Mouse (Mus musculus): ENCODE measurements around the gene Lce1c. TPM values are rescaled to one million over a fixed set of nuclear protein-coding genes. Genes with fewer than 3 reads are reported as not detected.

Lce1c gene
- polyA plus RNA-seq, 1 experiment from 2014 or later, result not detected

- Histone ChIP-seq H3K36me3 (no peaks in the 10 kb centered on the region), H3K9ac (no peak overlapping the region), H3K27me3 (replicated peaks) (no peaks in the 10 kb centered on the region), H3K27ac (ENCODE audit: poor library complexity, severe bottlenecking) (no peak overlapping the region), H3K4me2 (no peak overlapping the region), H3K4me3 (no peak overlapping the region), H3K4me1 (replicated peaks) (no peaks in the 10 kb centered on the region), H3K9me3 (replicated peaks) (no peaks in the 10 kb centered on the region)
- ATAC-seq (ENCODE audit: insufficient number of reproducible peaks, low FRiP score), result no peak
These were observed 36.1 kb downstream of the Lce1c start for GRCm38 (mm10) chr3:92715122-92715521.

- no peak within 1 kb of the TSS for H3K27ac ChIP-seq (ENCODE audit: poor library complexity, severe bottlenecking)
- H3K36me3 ChIP-seq, result no peaks in the 10 kb centered on the region
- H3K4me1 ChIP-seq (replicated peaks), result no peaks in the 10 kb centered on the region
- no peak within 1 kb of the TSS for H3K9ac ChIP-seq
- WGBS, result 69% methylated on average over 3 of the region's 3 CpGs
- no peaks in the 10 kb centered on the region for H3K27me3 ChIP-seq (replicated peaks)
- H3K4me3 ChIP-seq, result no peak within 1 kb of the TSS
- H3K4me2 ChIP-seq, result no peak within 1 kb of the TSS
- ATAC-seq (ENCODE audit: insufficient number of reproducible peaks, low FRiP score), result no peak
- H3K9me3 ChIP-seq (replicated peaks), result no peaks in the 10 kb centered on the region
These were observed 41.2 kb downstream of the Lce1c start, which contains the start of gene Lce1f for GRCm38 (mm10) chr3:92720250-92720649. TSS of gene Lce1f (minus strand) at chr3:92720350.

- Histone ChIP-seq H3K27ac (ENCODE audit: poor library complexity, severe bottlenecking) (no peak overlapping the region), H3K9ac (no peak overlapping the region), H3K4me2 (no peak overlapping the region), H3K4me1 (replicated peaks) (no peaks in the 10 kb centered on the region), H3K9me3 (replicated peaks) (no peaks in the 10 kb centered on the region), H3K27me3 (replicated peaks) (no peaks in the 10 kb centered on the region), H3K4me3 (no peak overlapping the region), H3K36me3 (no peaks in the 10 kb centered on the region)
- WGBS, result 79% methylated on average over 5 of the region's 5 CpGs
- ATAC-seq (ENCODE audit: insufficient number of reproducible peaks, low FRiP score), result no peak
These were observed 43.6 kb downstream of the Lce1c start for GRCm38 (mm10) chr3:92722631-92723030.

Other genes starting within 250 kb of the Lce1c start
- gene Gm9774, start 249.8 kb upstream of the Lce1c start, polyA plus RNA-seq (2016; fragmentation: Nextera tagmentation; extraction: Ambion mirVana), result 6.1 and 9.4 TPM in 2 replicates
- gene Sprr2k, start 246.7 kb upstream of the Lce1c start, polyA plus RNA-seq (2016; fragmentation: Nextera tagmentation; extraction: Ambion mirVana), result not detected in 2 replicates
- not detected in 2 replicates for gene Sprr1b, start 240.5 kb upstream of the Lce1c start, polyA plus RNA-seq (2016; fragmentation: Nextera tagmentation; extraction: Ambion mirVana)
- gene Sprr3, start 220.5 kb upstream of the Lce1c start, polyA plus RNA-seq (2016; fragmentation: Nextera tagmentation; extraction: Ambion mirVana), result not detected in 2 replicates
- 0.24 and 0.37 TPM in 2 replicates for gene Sprr1a, start 193.4 kb upstream of the Lce1c start, polyA plus RNA-seq (2016; fragmentation: Nextera tagmentation; extraction: Ambion mirVana)
- not detected in 2 replicates for gene Sprr4, start 178.8 kb upstream of the Lce1c start, polyA plus RNA-seq (2016; fragmentation: Nextera tagmentation; extraction: Ambion mirVana)
- gene 2310046K23Rik, start 144.7 kb upstream of the Lce1c start, polyA plus RNA-seq (2016; fragmentation: Nextera tagmentation; extraction: Ambion mirVana), result not detected in 2 replicates
- not detected in 2 replicates for gene Ivl, start 105.5 kb upstream of the Lce1c start, polyA plus RNA-seq (2016; fragmentation: Nextera tagmentation; extraction: Ambion mirVana)
- gene Smcp, start 90.2 kb upstream of the Lce1c start, polyA plus RNA-seq (2016; fragmentation: Nextera tagmentation; extraction: Ambion mirVana), result not detected in 2 replicates
- not detected in 2 replicates for gene 2210017I01Rik, start 71.8 kb upstream of the Lce1c start, polyA plus RNA-seq (2016; fragmentation: Nextera tagmentation; extraction: Ambion mirVana)
- not detected in 2 replicates for gene Lce6a, start 57.6 kb upstream of the Lce1c start, polyA plus RNA-seq (2016; fragmentation: Nextera tagmentation; extraction: Ambion mirVana)
- not detected in 2 replicates for gene Lce1a1, start 30.9 kb upstream of the Lce1c start, polyA plus RNA-seq (2016; fragmentation: Nextera tagmentation; extraction: Ambion mirVana)
- gene Lce1b, start 22.3 kb upstream of the Lce1c start, polyA plus RNA-seq (2016; fragmentation: Nextera tagmentation; extraction: Ambion mirVana), result not detected in 2 replicates
- gene Lce1a2, start 8.9 kb upstream of the Lce1c start, polyA plus RNA-seq (2016; fragmentation: Nextera tagmentation; extraction: Ambion mirVana), result not detected in 2 replicates
- not detected in 2 replicates for gene Lce1d, start 8.0 kb downstream of the Lce1c start, polyA plus RNA-seq (2016; fragmentation: Nextera tagmentation; extraction: Ambion mirVana)
- gene Lce1e, start 29.8 kb downstream of the Lce1c start, polyA plus RNA-seq (2016; fragmentation: Nextera tagmentation; extraction: Ambion mirVana), result not detected in 2 replicates
- gene Lce1f, start 41.1 kb downstream of the Lce1c start, polyA plus RNA-seq (2016; fragmentation: Nextera tagmentation; extraction: Ambion mirVana), result not detected in 2 replicates
- not detected in 2 replicates for gene Gm38119, start 59.8 kb downstream of the Lce1c start, polyA plus RNA-seq (2016; fragmentation: Nextera tagmentation; extraction: Ambion mirVana)
- gene Lce1g, start 73.1 kb downstream of the Lce1c start, polyA plus RNA-seq (2016; fragmentation: Nextera tagmentation; extraction: Ambion mirVana), result not detected in 2 replicates
- gene Lce1h, start 85.8 kb downstream of the Lce1c start, polyA plus RNA-seq (2016; fragmentation: Nextera tagmentation; extraction: Ambion mirVana), result not detected in 2 replicates
- not detected in 2 replicates for gene Lce1i, start 99.7 kb downstream of the Lce1c start, polyA plus RNA-seq (2016; fragmentation: Nextera tagmentation; extraction: Ambion mirVana)
- gene Lce1j, start 111.3 kb downstream of the Lce1c start, polyA plus RNA-seq (2016; fragmentation: Nextera tagmentation; extraction: Ambion mirVana), result not detected in 2 replicates
- gene Lce1k, start 128.6 kb downstream of the Lce1c start, polyA plus RNA-seq (2016; fragmentation: Nextera tagmentation; extraction: Ambion mirVana), result not detected in 2 replicates
- not detected in 2 replicates for gene Kprp, start 148.0 kb downstream of the Lce1c start, polyA plus RNA-seq (2016; fragmentation: Nextera tagmentation; extraction: Ambion mirVana)
- gene Lce1l, start 172.0 kb downstream of the Lce1c start, polyA plus RNA-seq (2016; fragmentation: Nextera tagmentation; extraction: Ambion mirVana), result not detected in 2 replicates
- not detected in 2 replicates for gene 2310050C09Rik, start 191.0 kb downstream of the Lce1c start, polyA plus RNA-seq (2016; fragmentation: Nextera tagmentation; extraction: Ambion mirVana)
- not detected in 2 replicates for gene Lce3a, start 247.0 kb downstream of the Lce1c start, polyA plus RNA-seq (2016; fragmentation: Nextera tagmentation; extraction: Ambion mirVana)